Mouse (Mus musculus): ENCODE measurements around the gene Ccnjl. TPM values are rescaled to one million over a fixed set of nuclear protein-coding genes. Genes with fewer than 3 reads are reported as not detected.
A peak's percentile ranks its signal among the peaks of the same experiment; 100 is the strongest.

The Ccnjl gene
- polyA plus RNA-seq (2015; fragmentation: Nextera tagmentation; extraction: Ambion mirVana): 15.9 and 16.6 TPM in 2 replicates

DNA sequence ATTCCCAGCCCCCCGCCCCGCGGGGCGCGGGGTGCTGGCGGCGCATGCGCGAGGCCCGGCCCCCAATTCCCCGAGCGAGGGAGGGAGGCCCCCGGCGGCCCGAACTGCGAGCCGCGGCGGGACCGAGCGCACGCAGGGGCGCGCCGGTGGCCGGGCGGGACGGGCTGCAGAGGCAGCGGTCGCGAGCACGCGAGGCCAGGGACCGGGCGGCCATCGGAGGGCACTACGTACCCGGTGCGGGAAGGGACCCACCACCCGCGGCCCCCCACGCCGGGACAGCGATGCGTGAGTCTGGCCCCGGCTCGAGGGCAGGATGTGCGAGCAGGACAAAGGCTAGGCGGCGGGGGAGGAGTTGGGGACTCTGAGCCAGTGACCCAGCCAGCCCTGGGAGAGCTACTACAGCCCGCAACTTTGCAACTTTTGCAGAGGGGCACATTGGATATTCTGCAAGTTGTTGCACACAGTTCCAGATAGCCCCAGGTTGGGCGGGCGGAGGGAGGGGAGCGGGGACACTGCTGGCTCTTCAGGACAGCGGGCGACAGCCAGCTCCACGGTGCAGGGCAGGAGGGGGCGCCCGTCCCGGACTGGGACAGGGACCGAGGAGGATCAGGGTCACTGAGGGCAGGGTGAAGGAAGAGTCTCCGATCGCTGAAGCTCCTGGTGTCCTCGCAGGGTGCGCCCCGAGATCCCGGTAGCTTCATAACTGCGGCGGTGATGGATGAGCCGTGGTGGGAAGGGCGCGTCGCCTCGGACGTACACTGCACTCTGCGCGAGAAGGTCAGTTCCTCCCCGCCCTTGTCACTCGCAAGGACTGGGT is at the start of gene Ccnjl:
Gene Ccnjl (plus strand): TSS at position 102 of the 817 bp plus-strand sequence.
- peak; percentile 93 for ATAC-seq
- H3K27ac ChIP-seq: peak within 1 kb of the TSS; percentile 85
- peak within 1 kb of the TSS; percentile 88 for H3K4me3 ChIP-seq (replicated peaks)
- no peaks in the 10 kb centered on the region; the same call in none of the 2 replicates for H3K4me1 ChIP-seq (replicated peaks)
- H3K36me3 ChIP-seq: no peaks in the 10 kb centered on the region
- H3K9me3 ChIP-seq: no peaks in the 10 kb centered on the region
- no peaks in the 10 kb centered on the region for H3K27me3 ChIP-seq (replicated peaks)
- WGBS: under 1% methylated on average over 78 of the region's 79 CpGs
- H3K9ac ChIP-seq: peak within 1 kb of the TSS; percentile 87
- H3K4me2 ChIP-seq (replicated peaks): peak within 1 kb of the TSS; percentile 86

DNA sequence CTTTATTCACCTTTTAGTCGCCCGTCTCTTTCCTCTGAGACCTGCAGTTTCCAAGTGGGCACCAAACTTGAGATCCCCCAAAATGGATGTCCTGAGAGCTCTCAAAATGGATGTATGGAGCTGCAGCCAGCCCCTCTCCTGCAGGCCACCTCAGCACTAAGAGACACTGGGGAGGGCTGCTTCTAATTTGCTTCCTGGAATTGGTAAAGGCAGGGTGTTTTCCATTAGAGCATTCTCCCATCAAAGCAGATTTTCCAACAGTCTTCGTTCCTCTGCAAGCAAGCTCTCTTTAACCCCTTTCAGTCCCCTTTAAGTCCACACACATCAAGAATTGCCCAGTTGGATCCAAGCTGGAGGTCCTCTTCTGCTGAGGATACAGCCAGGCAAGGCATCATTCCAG is 49.2 kb upstream of the Ccnjl start:
- no peak for ATAC-seq
- no peaks in the 10 kb centered on the region for H3K36me3 ChIP-seq
- H3K9ac ChIP-seq: no peak overlapping the region
- no peaks in the 10 kb centered on the region for H3K9me3 ChIP-seq
- peaks cover 24% of the 10 kb centered on the region for H3K4me1 ChIP-seq (replicated peaks)
- no peak overlapping the region for H3K4me3 ChIP-seq (replicated peaks)
- no peak overlapping the region for H3K27ac ChIP-seq
- 85% methylated on average over 3 of the region's 3 CpGs for WGBS
- no peaks in the 10 kb centered on the region for H3K27me3 ChIP-seq (replicated peaks)
- no peak overlapping the region for H3K4me2 ChIP-seq (replicated peaks)

DNA sequence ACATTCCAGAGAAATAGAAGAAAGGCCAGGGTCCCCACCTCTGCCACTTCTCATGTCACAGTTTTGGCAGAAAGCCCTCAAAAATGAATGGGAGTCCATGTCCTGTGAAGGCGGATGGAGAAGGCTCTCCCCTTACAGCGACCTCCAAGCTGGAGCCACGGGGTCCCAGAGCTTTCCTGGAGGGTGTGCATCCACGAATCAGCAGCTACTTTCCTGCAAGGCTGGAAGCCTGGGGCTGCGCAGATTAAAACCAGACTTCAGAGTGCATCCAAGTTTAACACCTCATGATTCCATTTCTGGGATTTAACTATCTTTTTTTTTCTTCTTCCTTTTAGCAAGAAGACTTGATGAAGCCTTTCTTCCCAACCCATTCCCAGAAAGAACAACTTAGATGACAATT is 48.0 kb upstream of the Ccnjl start:
- H3K4me1 ChIP-seq (replicated peaks): peaks cover 16% of the 10 kb centered on the region
- H3K9me3 ChIP-seq: no peaks in the 10 kb centered on the region
- no peak overlapping the region for H3K4me2 ChIP-seq (replicated peaks)
- no peaks in the 10 kb centered on the region for H3K27me3 ChIP-seq (replicated peaks)
- WGBS: 33% methylated on average over 5 of the region's 5 CpGs
- H3K36me3 ChIP-seq: no peaks in the 10 kb centered on the region
- no peak overlapping the region for H3K9ac ChIP-seq
- ATAC-seq: no peak
- H3K27ac ChIP-seq: no peak overlapping the region
- H3K4me3 ChIP-seq (replicated peaks): no peak overlapping the region

DNA sequence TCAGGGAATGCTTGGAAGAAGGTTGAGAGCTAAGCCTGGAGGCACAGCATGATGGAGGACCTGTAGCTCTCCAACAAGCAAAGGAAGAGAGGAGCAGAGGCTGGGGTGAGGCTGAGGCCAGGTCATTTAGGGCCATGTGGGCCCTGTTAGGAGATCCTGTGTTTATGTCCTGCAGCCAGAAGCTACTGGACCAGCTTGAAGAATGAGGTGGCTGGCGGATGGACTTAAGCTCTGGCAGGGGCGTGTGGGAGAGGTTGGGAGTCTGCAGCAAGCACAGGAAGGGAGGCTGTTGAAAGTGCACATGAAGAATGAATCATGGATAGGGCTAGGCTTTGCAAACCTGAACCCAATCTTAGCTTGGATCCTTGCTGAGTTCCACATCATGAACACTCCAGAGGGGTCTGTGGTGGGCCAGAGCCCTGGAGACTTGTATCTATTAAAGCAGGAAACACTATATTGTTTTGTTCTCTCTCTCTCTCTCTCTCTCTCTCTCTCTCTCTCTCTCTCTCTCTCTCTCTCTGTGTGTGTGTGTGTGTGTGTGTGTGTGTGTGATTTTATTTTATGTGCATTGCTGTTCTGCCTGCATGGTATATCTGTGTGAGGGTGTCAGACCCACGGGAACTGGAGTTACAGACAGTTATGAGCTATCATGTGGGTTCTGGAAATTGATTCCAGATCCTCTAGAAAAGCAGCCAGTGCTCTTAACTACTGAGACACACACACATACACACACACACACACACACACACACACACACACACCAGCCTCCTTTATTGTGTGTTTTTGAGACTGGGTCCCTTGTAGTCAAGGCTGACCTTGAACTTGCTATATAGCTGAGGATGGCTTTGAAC is 46.7 kb upstream of the Ccnjl start:
- H3K9ac ChIP-seq: no peak overlapping the region
- WGBS: 41% methylated on average over 3 of the region's 3 CpGs
- peaks cover 16% of the 10 kb centered on the region for H3K4me1 ChIP-seq (replicated peaks)
- no peak overlapping the region for H3K4me3 ChIP-seq (replicated peaks)
- H3K4me2 ChIP-seq (replicated peaks): no peak overlapping the region
- H3K9me3 ChIP-seq: no peaks in the 10 kb centered on the region
- no peaks in the 10 kb centered on the region for H3K36me3 ChIP-seq
- no peak; the same call in 1 of the 2 replicates for ATAC-seq
- no peak overlapping the region for H3K27ac ChIP-seq
- H3K27me3 ChIP-seq (replicated peaks): no peaks in the 10 kb centered on the region

DNA sequence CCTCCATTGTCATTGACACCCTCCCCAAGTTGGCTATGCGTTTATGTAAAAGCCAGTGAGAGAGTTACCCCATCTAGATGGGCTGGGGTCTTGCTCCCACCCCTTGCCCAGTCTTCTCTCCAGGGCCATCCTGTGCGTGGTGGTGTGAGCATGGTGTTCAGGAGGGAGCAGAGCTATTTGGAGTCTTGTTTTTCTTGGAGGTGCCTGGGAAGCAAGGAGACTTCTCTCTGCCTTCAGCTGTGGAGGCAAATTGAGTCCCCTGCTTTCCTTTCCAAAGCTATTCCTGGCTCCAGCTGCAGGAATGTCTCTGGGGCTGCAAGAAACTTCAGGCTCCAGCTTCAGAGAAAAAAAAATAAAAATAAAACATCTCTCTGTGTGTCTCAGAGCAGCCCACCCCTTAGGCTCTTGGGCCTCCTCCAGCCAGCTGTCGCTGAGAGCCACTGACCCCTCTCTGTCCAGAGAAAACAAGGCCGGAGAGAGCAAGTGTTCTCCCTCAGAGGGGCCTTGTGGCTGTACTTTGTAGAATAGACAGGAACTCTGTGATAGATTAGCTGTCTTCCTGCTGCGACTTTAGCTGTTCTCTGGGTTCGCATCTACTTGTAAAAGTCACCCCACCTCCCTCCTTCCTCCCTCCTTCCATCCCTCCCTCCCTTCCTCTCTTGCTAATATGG is 45.3 kb upstream of the Ccnjl start:
- no peaks in the 10 kb centered on the region for H3K9me3 ChIP-seq
- no peaks in the 10 kb centered on the region for H3K36me3 ChIP-seq
- H3K27me3 ChIP-seq (replicated peaks): no peaks in the 10 kb centered on the region
- peaks cover 16% of the 10 kb centered on the region for H3K4me1 ChIP-seq (replicated peaks)
- peak; percentile 73 for ATAC-seq
- H3K27ac ChIP-seq: peak overlapping the region; percentile 77
- H3K4me2 ChIP-seq (replicated peaks): no peak overlapping the region
- H3K4me3 ChIP-seq (replicated peaks): no peak overlapping the region
- 34% methylated on average over 6 of the region's 6 CpGs for WGBS
- H3K9ac ChIP-seq: no peak overlapping the region

DNA sequence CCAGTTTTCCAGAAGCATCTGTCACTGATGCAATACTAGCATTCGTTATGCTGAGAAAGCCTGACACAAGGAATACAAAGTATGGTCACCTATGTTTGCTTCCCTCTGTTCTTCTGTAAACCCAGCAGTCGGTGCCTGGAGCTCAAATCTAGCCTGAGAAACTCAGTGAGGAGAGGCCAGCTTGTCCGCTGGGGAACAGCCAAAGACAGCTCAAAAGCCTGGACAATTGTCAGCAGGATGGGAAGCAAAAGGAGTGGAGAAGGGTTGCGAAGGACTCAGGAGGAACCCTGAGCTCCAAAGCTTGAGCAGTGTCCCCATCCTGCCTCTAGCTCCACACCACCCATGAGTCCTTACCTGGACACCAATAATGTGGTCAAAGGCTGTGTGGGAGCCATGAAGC is 44.5 kb upstream of the Ccnjl start:
- Histone ChIP-seq H3K9ac (no peak overlapping the region), H3K4me2 (replicated peaks) (no peak overlapping the region), H3K27me3 (replicated peaks) (no peaks in the 10 kb centered on the region), H3K36me3 (no peaks in the 10 kb centered on the region), H3K9me3 (no peaks in the 10 kb centered on the region), H3K27ac (peak overlapping the region; percentile 42; the same call in 1 of the 2 replicates), H3K4me1 (replicated peaks) (peaks cover 16% of the 10 kb centered on the region), H3K4me3 (replicated peaks) (no peak overlapping the region)
- no peak for ATAC-seq
- WGBS: 62% methylated on average over 4 of the region's 4 CpGs

DNA sequence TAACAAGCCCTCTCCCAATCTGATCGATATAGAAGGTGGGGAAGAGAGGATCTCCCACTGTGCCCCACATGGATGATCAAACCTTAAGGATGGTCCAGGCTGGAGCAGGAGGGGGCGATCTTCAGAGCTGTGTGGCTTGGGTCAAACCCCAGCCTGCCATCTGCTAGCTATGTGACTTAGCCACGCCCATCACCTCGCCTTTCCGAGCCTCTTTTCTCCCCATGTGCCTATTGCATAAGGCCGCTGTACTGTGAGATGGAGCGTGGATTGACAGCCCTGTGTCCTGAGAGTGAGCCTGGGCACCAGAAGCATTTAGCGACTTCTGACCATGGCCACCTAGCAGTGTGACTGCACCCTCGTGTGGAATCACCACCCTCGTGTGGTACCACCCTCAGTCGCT is 43.9 kb upstream of the Ccnjl start:
- Histone ChIP-seq H3K4me1 (replicated peaks) (peaks cover 16% of the 10 kb centered on the region), H3K36me3 (no peaks in the 10 kb centered on the region), H3K27ac (no peak overlapping the region), H3K9ac (no peak overlapping the region), H3K4me2 (replicated peaks) (no peak overlapping the region), H3K9me3 (no peaks in the 10 kb centered on the region), H3K4me3 (replicated peaks) (no peak overlapping the region), H3K27me3 (replicated peaks) (no peaks in the 10 kb centered on the region)
- WGBS: 45% methylated on average over 11 of the region's 11 CpGs
- 0 out of 2 replicates have a peak, but pooled peaks have one; percentile 28 for ATAC-seq

DNA sequence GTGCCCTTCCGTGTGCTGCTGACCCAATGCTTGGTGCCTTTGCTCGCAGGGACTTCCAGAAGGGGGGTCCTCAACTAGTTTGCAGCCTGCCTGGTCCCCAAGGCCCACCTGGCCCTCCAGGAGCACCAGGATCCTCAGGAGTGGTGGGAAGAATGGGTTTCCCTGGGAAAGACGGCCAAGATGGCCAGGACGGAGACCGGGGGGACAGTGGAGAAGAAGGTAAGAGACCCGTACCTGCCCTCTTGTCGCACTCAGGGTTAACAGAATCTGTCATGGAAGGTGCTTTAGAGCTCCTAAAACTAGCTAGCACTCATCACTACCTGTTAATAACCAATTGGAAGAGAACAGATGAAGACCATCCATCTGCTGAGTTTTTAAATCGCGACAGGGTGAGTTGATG is 42.7 kb upstream of the Ccnjl start:
- Histone ChIP-seq H3K27me3 (replicated peaks) (no peaks in the 10 kb centered on the region), H3K9ac (no peak overlapping the region), H3K36me3 (no peaks in the 10 kb centered on the region), H3K4me1 (replicated peaks) (peaks cover 16% of the 10 kb centered on the region), H3K4me2 (replicated peaks) (no peak overlapping the region), H3K27ac (no peak overlapping the region), H3K9me3 (no peaks in the 10 kb centered on the region), H3K4me3 (replicated peaks) (no peak overlapping the region)
- ATAC-seq: no peak
- WGBS: 89% methylated on average over 9 of the region's 9 CpGs

DNA sequence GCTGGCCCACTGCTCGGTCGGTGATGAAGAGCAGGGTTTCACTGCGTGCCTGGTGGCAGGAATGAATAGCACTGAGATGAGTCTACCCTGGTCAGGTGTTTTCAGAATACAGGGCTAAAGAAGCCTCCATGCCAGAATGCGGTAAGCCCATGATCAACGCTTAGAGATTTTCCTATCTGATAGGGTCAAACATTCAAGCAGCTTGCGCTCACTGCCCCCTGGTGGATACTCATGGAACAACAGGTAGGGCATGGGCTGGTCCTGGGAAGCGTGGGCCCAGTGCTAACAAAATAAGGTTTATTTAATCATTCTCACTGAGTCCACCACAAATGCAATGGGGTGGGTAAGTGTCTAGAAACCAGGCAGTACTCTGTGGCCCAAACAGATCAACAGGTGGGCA is 35.9 kb upstream of the Ccnjl start:
- WGBS: 26% methylated on average over 7 of the region's 7 CpGs
- Histone ChIP-seq H3K4me1 (replicated peaks) (no peaks in the 10 kb centered on the region), H3K4me3 (replicated peaks) (no peak overlapping the region), H3K27ac (no peak overlapping the region), H3K9me3 (no peaks in the 10 kb centered on the region), H3K36me3 (no peaks in the 10 kb centered on the region), H3K27me3 (replicated peaks) (no peaks in the 10 kb centered on the region), H3K4me2 (replicated peaks) (no peak overlapping the region), H3K9ac (no peak overlapping the region)
- ATAC-seq: peak; percentile 54

DNA sequence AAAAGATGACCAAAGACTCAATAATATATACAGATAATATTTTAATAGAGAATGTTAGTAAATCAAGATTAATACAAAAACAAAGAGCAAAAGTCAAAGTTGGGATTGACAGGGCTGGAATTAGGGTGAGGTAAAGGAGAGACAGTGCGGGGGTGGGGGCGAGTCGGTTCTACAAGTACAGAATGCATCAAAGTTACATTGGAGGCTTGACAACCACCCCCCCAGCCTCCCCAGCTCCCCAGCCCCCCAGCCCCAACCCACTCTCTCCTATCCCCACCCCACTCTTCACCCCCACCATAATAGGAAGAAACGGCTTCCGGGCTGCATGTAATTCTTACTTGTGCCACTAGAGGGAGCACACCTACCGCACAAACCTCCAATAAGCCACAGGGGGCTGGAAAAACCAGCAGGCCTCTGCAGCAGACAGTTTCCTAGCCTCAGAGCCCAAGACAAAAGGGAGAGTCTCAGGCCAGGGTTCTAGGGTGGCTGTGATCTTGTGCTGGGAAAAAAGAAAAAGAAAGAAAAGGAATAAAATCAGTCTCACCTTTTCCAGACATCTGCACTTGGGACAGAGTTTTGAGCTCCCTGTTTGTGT is 34.7 kb upstream of the Ccnjl start:
- Histone ChIP-seq H3K4me1 (replicated peaks) (no peaks in the 10 kb centered on the region), H3K4me2 (replicated peaks) (no peak overlapping the region), H3K9ac (no peak overlapping the region), H3K4me3 (replicated peaks) (no peak overlapping the region), H3K27me3 (replicated peaks) (no peaks in the 10 kb centered on the region), H3K9me3 (no peaks in the 10 kb centered on the region), H3K36me3 (no peaks in the 10 kb centered on the region), H3K27ac (no peak overlapping the region)
- WGBS: 22% methylated on average over 6 of the region's 6 CpGs
- peak; percentile 63 for ATAC-seq

DNA sequence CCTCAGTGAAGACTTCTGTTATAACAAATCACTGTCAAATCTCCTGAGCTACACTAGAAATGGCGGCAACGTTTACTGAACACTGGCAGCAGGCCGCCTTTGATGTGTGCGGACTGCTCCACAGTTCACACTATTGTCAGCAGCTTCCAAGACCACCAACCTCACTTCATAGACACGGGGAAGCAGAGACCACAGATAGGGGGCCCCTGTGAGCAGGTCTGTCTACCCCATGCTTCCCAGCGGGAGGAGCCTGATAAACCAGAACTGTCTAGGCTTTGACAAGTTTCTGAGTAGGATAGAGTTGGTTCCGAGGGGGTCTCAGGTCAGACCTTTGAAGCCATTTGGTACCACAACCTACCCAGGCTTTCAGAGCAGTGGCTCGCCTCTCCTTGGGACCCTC is 33.5 kb upstream of the Ccnjl start:
- ATAC-seq: no peak
- H3K36me3 ChIP-seq: no peaks in the 10 kb centered on the region
- H3K4me3 ChIP-seq (replicated peaks): no peak overlapping the region
- H3K4me2 ChIP-seq (replicated peaks): no peak overlapping the region
- WGBS: 59% methylated on average over 8 of the region's 8 CpGs
- H3K9me3 ChIP-seq: no peaks in the 10 kb centered on the region
- H3K27me3 ChIP-seq (replicated peaks): no peaks in the 10 kb centered on the region
- no peak overlapping the region for H3K27ac ChIP-seq
- no peak overlapping the region for H3K9ac ChIP-seq
- H3K4me1 ChIP-seq (replicated peaks): no peaks in the 10 kb centered on the region

DNA sequence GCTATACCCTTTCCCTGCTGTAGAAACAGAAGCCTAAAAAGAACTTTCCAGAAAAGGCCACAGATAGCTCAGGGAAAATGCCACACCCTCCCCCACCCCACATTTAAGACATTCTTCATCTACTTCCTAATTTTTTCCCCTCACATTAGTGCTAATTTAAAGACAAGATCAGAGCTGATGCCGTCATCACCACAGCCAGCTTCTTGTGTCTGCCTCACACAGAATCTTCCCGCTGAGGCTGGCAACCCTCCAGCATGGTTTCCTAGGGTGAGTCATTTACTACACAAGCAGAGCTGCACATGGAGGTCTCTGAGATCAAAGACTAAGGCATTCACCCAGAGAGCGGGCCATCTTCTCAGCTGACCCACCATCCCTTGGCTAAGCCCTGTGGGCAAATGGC is 33.1 kb upstream of the Ccnjl start:
- 47% methylated on average over 3 of the region's 3 CpGs for WGBS

More for the DNA sequence above, 33.1 kb upstream of the Ccnjl start:
- Histone ChIP-seq H3K27ac (no peak overlapping the region), H3K4me3 (replicated peaks) (no peak overlapping the region), H3K27me3 (replicated peaks) (no peaks in the 10 kb centered on the region), H3K4me1 (replicated peaks) (no peaks in the 10 kb centered on the region), H3K9me3 (no peaks in the 10 kb centered on the region), H3K36me3 (no peaks in the 10 kb centered on the region), H3K9ac (no peak overlapping the region), H3K4me2 (replicated peaks) (no peak overlapping the region)
- ATAC-seq: no peak

Data from intestine, embryonic 15.5 days (tissue).